Mouse (Mus musculus): ENCODE data around the gene Dach1. TPM values are rescaled to one million over a fixed set of nuclear protein-coding genes. Genes with fewer than 3 reads are reported as not detected.

Dach1 gene
- polyA plus RNA-seq, 1 experiment, result 3.0 TPM

DNA sequence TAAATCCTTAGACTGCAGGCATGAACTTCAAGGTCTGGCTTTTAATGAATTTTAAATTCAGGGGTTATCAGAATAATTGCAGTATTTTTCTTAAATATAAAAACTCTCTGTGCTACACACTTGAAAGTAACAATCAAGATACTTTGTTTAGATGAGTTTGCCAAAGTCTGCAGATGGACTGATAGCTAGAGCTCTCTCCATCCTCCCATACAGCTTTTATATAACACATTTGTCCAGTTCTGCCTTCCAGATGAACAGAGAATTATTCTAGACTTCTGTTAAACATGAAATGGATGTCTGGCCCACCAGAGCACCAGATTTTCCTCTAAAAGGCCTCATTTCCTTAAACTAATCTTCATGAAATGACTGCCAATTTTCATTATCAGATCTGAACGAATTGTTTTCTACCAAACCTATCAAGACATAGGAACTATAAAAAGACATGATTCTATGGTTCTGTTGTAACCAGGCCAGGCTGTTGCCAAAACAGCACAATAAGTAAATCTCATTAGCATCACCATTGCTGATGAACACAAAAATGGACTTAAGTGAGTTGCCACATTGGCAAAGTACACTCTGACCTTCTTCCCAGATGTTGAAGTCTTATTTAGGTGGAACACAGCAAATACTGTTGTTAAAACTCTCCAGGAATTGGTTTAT lies 167.4 kb downstream of the Dach1 start:
- Histone ChIP-seq H3K4me1 (ENCODE audit: control insufficient read depth, insufficient read depth, low read length) (no peaks in the 10 kb centered on the region), H3K4me3 (ENCODE audit: insufficient read depth, low read length) (no peak overlapping the region), H3K27ac (ENCODE audit: insufficient read depth, low read length) (no peak overlapping the region)
- TF ChIP-seq POLR2A (IDR thresholded peaks at IDR 0.05; ENCODE audit: extremely low read depth, insufficient read depth, low read length) (no peak), CTCF (IDR thresholded peaks at IDR 0.05; ENCODE audit: extremely low read depth, insufficient read depth, low read length) (no peak)

DNA sequence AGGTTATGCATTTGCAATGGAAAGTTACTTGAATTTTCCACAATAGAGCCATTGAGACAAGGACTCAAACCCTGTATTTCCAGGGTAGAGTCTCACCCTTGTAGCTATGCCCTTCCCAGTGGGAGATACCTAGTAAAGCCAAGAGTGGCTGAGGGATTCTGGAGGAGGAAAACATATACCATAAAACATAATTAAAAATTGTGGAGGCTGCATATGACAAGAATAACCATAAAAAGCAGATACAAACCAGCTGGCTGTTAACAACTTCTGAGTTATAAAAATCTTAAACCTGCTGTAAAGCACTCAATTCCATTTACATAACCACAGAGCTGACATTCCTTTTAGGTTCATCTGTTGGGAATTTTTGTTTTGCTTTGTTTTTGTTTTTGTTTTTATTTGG lies 171.0 kb downstream of the Dach1 start:
- TF ChIP-seq POLR2A (IDR thresholded peaks at IDR 0.05; ENCODE audit: extremely low read depth, insufficient read depth, low read length) (no peak), CTCF (IDR thresholded peaks at IDR 0.05; ENCODE audit: extremely low read depth, insufficient read depth, low read length) (no peak)
- Histone ChIP-seq H3K27ac (ENCODE audit: insufficient read depth, low read length) (no peak overlapping the region), H3K4me3 (ENCODE audit: insufficient read depth, low read length) (no peak overlapping the region), H3K4me1 (ENCODE audit: control insufficient read depth, insufficient read depth, low read length) (no peaks in the 10 kb centered on the region)

DNA sequence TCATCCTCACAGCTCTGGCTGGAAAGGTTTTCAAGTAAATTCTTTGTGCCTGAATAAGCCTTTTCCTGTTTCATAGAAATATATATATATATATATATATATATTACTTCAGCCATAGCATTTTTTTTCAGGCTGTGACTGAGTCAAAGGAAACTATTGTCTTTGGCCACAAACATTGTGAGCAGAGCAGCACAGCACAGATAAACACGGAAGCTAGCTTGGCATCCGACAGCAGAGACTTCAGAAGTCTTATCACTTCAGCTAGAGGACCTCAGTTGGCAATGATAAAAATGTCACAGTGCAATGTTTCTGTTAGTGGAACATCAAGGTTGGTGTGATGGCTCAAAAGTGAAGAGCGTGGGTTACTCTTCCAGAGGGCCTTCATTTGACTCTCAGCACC lies 186.3 kb downstream of the Dach1 start:
- Histone ChIP-seq H3K27ac (ENCODE audit: insufficient read depth, low read length) (no peak overlapping the region), H3K4me3 (ENCODE audit: insufficient read depth, low read length) (no peak overlapping the region), H3K4me1 (ENCODE audit: control insufficient read depth, insufficient read depth, low read length) (no peaks in the 10 kb centered on the region)
- TF ChIP-seq POLR2A (IDR thresholded peaks at IDR 0.05; ENCODE audit: extremely low read depth, insufficient read depth, low read length), result no peak
- no peak for TF ChIP-seq CTCF (IDR thresholded peaks at IDR 0.05; ENCODE audit: extremely low read depth, insufficient read depth, low read length)

DNA sequence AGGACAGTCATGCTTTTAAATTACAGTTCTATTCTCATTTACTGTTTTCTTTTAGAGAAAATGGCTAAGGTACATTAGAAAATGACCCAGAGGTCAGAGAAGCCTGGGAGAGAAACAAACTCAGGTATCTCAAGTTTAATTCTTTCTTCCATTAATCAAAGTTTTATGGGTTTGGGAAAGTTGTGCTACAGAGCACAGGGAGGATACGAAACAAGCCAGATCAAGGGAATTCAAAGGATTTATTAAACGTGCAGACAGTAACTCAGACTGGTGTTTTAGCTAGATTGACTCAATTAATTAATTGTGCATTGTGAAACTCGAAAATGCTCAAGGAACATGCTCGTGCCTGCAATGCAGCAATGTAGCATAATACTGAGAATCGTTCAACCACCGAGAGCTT lies 186.9 kb downstream of the Dach1 start:
- H3K27ac ChIP-seq (ENCODE audit: insufficient read depth, low read length), result no peak overlapping the region
- TF ChIP-seq POLR2A (IDR thresholded peaks at IDR 0.05; ENCODE audit: extremely low read depth, insufficient read depth, low read length) (no peak), CTCF (IDR thresholded peaks at IDR 0.05; ENCODE audit: extremely low read depth, insufficient read depth, low read length) (no peak)
- H3K4me3 ChIP-seq (ENCODE audit: insufficient read depth, low read length), result no peak overlapping the region
- no peaks in the 10 kb centered on the region for H3K4me1 ChIP-seq (ENCODE audit: control insufficient read depth, insufficient read depth, low read length)

DNA sequence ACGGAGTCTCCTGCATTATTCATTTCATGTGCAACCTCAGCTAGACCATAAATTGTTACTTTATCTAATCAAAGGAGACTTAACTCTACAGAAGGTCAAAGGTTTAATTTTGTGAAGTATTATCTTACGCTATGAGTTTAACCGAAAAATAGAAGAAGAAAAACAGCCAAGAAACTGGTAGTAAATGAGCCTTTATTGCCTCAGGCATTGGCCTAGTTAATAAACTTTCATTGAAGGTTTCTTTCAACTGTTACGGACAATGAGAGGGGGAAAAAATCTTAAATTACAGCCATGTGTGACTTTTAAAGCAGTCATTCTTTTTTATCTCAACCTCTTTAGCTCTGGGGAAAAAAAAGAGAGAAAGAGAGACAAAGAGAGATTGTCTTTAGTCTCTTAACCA lies 188.7 kb downstream of the Dach1 start:
- H3K4me3 ChIP-seq (ENCODE audit: insufficient read depth, low read length), result no peak overlapping the region
- TF ChIP-seq POLR2A (IDR thresholded peaks at IDR 0.05; ENCODE audit: extremely low read depth, insufficient read depth, low read length) (no peak), CTCF (IDR thresholded peaks at IDR 0.05; ENCODE audit: extremely low read depth, insufficient read depth, low read length) (no peak)

DNA sequence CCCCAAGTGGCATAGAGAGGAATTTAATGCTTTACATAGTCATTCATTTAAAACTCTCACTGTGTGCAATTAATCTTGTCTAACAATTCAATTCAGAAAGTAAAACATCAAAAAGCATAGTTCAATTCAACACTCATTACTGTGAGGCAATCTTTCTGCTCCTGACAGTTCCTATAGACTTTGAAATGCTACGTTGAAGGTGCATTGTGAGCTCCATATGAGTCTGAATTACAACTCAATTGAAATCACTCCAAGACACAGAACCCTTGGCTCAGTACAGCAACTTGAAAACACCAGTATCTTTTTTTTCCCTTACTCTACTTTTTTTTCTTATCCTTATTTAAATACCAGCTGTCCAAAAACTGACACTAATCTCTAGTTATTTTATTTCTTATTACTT lies 193.5 kb downstream of the Dach1 start:
- TF ChIP-seq CTCF (IDR thresholded peaks at IDR 0.05; ENCODE audit: extremely low read depth, insufficient read depth, low read length) (no peak), POLR2A (IDR thresholded peaks at IDR 0.05; ENCODE audit: extremely low read depth, insufficient read depth, low read length) (no peak)
- Histone ChIP-seq H3K27ac (ENCODE audit: insufficient read depth, low read length) (no peak overlapping the region), H3K4me1 (ENCODE audit: control insufficient read depth, insufficient read depth, low read length) (no peaks in the 10 kb centered on the region), H3K4me3 (ENCODE audit: insufficient read depth, low read length) (no peak overlapping the region)

More for the DNA sequence above, 188.7 kb downstream of the Dach1 start:
- no peaks in the 10 kb centered on the region for H3K4me1 ChIP-seq (ENCODE audit: control insufficient read depth, insufficient read depth, low read length)
- H3K27ac ChIP-seq (ENCODE audit: insufficient read depth, low read length), result no peak overlapping the region

DNA sequence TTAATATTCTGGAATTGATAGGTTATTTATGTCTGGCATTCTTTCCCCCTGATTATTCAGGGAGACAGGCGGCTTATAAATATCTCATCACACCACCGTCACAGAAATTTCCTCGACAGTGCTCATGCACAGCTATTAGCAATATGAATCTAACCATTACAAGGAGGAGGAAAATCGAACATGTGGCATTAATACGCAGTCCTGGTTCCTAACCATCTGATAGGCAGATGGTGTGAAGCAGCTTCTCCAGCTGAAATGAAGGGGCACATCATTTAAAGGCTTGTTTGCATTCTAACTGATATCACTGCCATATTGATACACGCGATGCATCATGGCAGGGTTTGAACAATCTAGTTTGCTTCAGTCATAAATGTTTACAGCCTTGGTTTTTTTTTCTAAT lies 194.1 kb downstream of the Dach1 start:
- H3K27ac ChIP-seq (ENCODE audit: insufficient read depth, low read length), result no peak overlapping the region
- no peak overlapping the region for H3K4me3 ChIP-seq (ENCODE audit: insufficient read depth, low read length)
- H3K4me1 ChIP-seq (ENCODE audit: control insufficient read depth, insufficient read depth, low read length), result no peaks in the 10 kb centered on the region
- no peak for TF ChIP-seq POLR2A (IDR thresholded peaks at IDR 0.05; ENCODE audit: extremely low read depth, insufficient read depth, low read length)
- TF ChIP-seq CTCF (IDR thresholded peaks at IDR 0.05; ENCODE audit: extremely low read depth, insufficient read depth, low read length), result no peak

DNA sequence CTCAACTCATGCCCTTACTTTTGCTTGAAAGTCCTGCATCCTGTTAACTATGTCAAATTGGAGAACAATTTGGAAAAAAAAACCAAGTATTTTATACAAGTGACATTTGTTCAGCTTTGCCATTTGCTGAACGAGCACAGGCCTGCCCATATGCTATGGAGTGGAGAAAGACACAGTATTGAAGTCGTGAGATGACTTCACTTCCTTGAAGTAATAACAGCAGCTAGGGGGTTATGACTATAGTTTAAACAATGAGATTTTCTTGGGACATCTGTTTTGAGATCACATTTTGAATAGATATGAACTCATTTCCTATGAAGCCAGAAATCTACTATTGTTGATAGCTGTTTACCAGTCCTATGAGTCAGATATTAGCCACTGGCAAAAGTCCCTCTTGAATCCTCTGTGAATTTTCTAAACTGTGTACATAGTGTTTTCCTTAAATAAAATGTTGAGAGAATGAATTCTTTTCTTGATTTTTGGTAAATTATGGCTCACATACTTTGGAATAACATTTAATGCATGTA lies 205.0 kb downstream of the Dach1 start:
- Histone ChIP-seq H3K4me1 (ENCODE audit: control insufficient read depth, insufficient read depth, low read length) (no peaks in the 10 kb centered on the region), H3K27ac (ENCODE audit: insufficient read depth, low read length) (no peak overlapping the region), H3K4me3 (ENCODE audit: insufficient read depth, low read length) (no peak overlapping the region)
- TF ChIP-seq POLR2A (IDR thresholded peaks at IDR 0.05; ENCODE audit: extremely low read depth, insufficient read depth, low read length) (no peak), CTCF (IDR thresholded peaks at IDR 0.05; ENCODE audit: extremely low read depth, insufficient read depth, low read length) (no peak)

DNA sequence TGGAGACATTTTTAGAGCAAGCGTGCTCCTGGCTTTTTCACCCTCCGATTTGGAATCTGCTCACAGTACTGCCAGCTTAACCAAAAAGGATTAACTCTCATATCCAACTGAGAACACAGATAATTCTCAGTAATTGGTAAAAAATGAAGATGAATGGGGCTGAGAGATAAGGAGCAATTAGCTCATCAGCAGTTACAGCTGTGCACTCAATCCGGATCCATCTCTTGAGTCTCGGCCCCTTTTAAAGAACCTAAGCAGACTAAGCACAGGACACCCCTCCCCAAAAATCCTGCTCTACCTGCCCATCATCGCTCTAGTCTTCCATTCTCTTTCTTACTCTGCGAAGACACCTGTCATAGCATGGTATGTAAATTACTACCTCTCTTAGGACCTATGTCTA lies 205.9 kb downstream of the Dach1 start:
- Histone ChIP-seq H3K4me1 (ENCODE audit: control insufficient read depth, insufficient read depth, low read length) (no peaks in the 10 kb centered on the region), H3K27ac (ENCODE audit: insufficient read depth, low read length) (no peak overlapping the region), H3K4me3 (ENCODE audit: insufficient read depth, low read length) (no peak overlapping the region)
- no peak for TF ChIP-seq POLR2A (IDR thresholded peaks at IDR 0.05; ENCODE audit: extremely low read depth, insufficient read depth, low read length)
- no peak for TF ChIP-seq CTCF (IDR thresholded peaks at IDR 0.05; ENCODE audit: extremely low read depth, insufficient read depth, low read length)

DNA sequence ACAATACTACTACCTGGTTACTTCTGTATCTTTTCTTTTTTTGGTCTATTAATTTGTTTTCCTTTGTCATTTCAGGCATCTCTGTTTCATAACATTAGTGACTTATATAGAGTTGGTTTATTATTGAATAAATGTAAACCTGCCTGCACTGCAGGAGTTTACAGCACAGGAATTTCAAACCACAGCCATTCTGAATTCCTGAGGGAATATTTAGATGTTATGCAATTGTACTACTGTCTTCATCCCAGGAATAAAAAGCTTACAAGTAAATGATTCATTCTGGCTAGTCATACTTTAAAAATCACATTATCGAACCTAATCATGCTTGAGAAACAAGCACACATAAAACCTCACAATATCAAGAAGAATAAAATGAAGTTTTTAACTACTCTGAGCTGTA lies 213.2 kb downstream of the Dach1 start:
- TF ChIP-seq CTCF (IDR thresholded peaks at IDR 0.05; ENCODE audit: extremely low read depth, insufficient read depth, low read length) (no peak), POLR2A (IDR thresholded peaks at IDR 0.05; ENCODE audit: extremely low read depth, insufficient read depth, low read length) (no peak)
- Histone ChIP-seq H3K4me1 (ENCODE audit: control insufficient read depth, insufficient read depth, low read length) (no peaks in the 10 kb centered on the region), H3K27ac (ENCODE audit: insufficient read depth, low read length) (no peak overlapping the region), H3K4me3 (ENCODE audit: insufficient read depth, low read length) (no peak overlapping the region)
